Mouse (Mus musculus) CH12.LX (cell line): Measurements from ENCODE around the gene Farp1. TPM values are rescaled to one million over a fixed set of nuclear protein-coding genes. Genes with fewer than 3 reads are reported as not detected.

Experiments
- DNase-seq: peaks from one replicate; pipeline ENCODE4 v3.0.0-alpha.2; 2013; ENCODE audit errors: extremely low read depth
- H3K27ac ChIP-seq: 2 replicates; pipeline ENCODE4 v1.5.1; 2012; ENCODE audit warnings: low read depth, mild to moderate bottlenecking, control low read depth, moderate library complexity; ENCODE audit not compliant: insufficient read depth
- H3K27me3 ChIP-seq: replicated peaks from 2 replicates; pipeline ENCODE3; 2012; ENCODE audit warnings: inconsistent platforms
- H3K36me3 ChIP-seq, 2 experiments: replicated peaks in 1 of 2; 2 replicates each; pipeline versions ENCODE3 to v1.6.1; 2012; ENCODE audit warnings: inconsistent platforms in 1 of 2, low read length in 1 of 2, mild to moderate bottlenecking in 1 of 2, mixed read lengths in 1 of 2, moderate library complexity in 1 of 2; ENCODE audit not compliant: control insufficient read depth in 1 of 2, insufficient read depth in 1 of 2
- H3K4me1 ChIP-seq, 2 experiments: 2 replicates each; pipeline ENCODE4 v1.6.1; 2012; ENCODE audit warnings: inconsistent platforms in 1 of 2, moderate library complexity in 1 of 2; ENCODE audit not compliant: insufficient read depth in 2 of 2, control insufficient read depth in 1 of 2
- H3K4me2 ChIP-seq: 2 replicates; pipeline ENCODE4 v1.6.1; 2012; ENCODE audit warnings: low read depth, mild to moderate bottlenecking, control low read depth; ENCODE audit not compliant: poor library complexity, insufficient read depth, severe bottlenecking
- H3K4me3 ChIP-seq, 3 experiments: fragments of 150-350 bp in 1 of 3; sonication (generic) in 1 of 3; replicated peaks in 1 of 3; 2 replicates each; pipeline versions ENCODE3 to v1.5.1; 2011 to 2012; ENCODE audit warnings: low read depth in 2 of 3, low read length in 2 of 3, mild to moderate bottlenecking in 2 of 3, moderate library complexity in 2 of 3, control low read depth in 1 of 3, improper control_type of control experiment in 1 of 3, inconsistent platforms in 1 of 3, mixed read lengths in 1 of 3; ENCODE audit not compliant: poor library complexity in 1 of 3
- H3K79me2 ChIP-seq: replicated peaks from 2 replicates; pipeline ENCODE4 v1.6.1; 2012; ENCODE audit warnings: mild to moderate bottlenecking, moderate library complexity; ENCODE audit not compliant: control insufficient read depth, poor library complexity, insufficient read depth, severe bottlenecking; ENCODE audit errors: extremely low read depth
- H3K9ac ChIP-seq: 2 replicates; pipeline ENCODE4 v1.6.1; 2012; ENCODE audit warnings: low read depth, mild to moderate bottlenecking, control low read depth, moderate library complexity; ENCODE audit not compliant: insufficient read depth
- H3K9me3 ChIP-seq: replicated peaks from 2 replicates; pipeline ENCODE3; 2012; ENCODE audit warnings: low read length, inconsistent platforms, mixed read lengths
- CTCF ChIP-seq, 2 experiments: IDR thresholded peaks in 1 of 2; conservative IDR thresholded peaks in 1 of 2; 2 replicates each; pipeline ENCODE4 v1.5.1; 2011 to 2012; ENCODE audit warnings: low read depth in 2 of 2, low read length in 2 of 2, improper control_type of control experiment in 1 of 2, inconsistent platforms in 1 of 2, mild to moderate bottlenecking in 1 of 2, moderate library complexity in 1 of 2
- ELF1 ChIP-seq: IDR thresholded peaks from 2 replicates; pipeline ENCODE4 v1.6.1; 2014; ENCODE audit warnings: low read depth, mild to moderate bottlenecking, inconsistent platforms, low read length, improper control_type of control experiment
- ETS1 ChIP-seq: conservative IDR thresholded peaks from 2 replicates; pipeline ENCODE4 v1.6.1; 2012; ENCODE audit warnings: low read depth, mild to moderate bottlenecking, inconsistent platforms, low read length, improper control_type of control experiment, moderate library complexity
- JUN ChIP-seq: IDR thresholded peaks from 2 replicates; pipeline ENCODE4 v1.6.1; 2011; ENCODE audit warnings: low read depth, mild to moderate bottlenecking, low read length, improper control_type of control experiment, moderate library complexity; ENCODE audit not compliant: insufficient read depth
- JUND ChIP-seq: conservative IDR thresholded peaks from 2 replicates; pipeline ENCODE4 v1.6.1; 2011; ENCODE audit warnings: low read depth, low read length, improper control_type of control experiment
- MAZ ChIP-seq: IDR thresholded peaks from 2 replicates; pipeline ENCODE4 v1.6.1; 2012; ENCODE audit warnings: low read depth, mild to moderate bottlenecking, inconsistent platforms, low read length, improper control_type of control experiment, moderate library complexity
- MXI1 ChIP-seq: IDR thresholded peaks from 2 replicates; pipeline ENCODE4 v1.6.1; 2011; ENCODE audit warnings: mild to moderate bottlenecking, low read depth, low read length, improper control_type of control experiment
- MYC ChIP-seq: IDR thresholded peaks from 2 replicates; pipeline ENCODE4 v1.6.1; 2011; ENCODE audit warnings: low read depth, mild to moderate bottlenecking, improper control_type of control experiment, low read length
- NELFE ChIP-seq: IDR thresholded peaks from 2 replicates; pipeline ENCODE4 v1.6.1; 2011; ENCODE audit warnings: low read depth, low read length, improper control_type of control experiment
- NRF1 ChIP-seq: IDR thresholded peaks from 2 replicates; pipeline ENCODE4 v1.6.1; 2014; ENCODE audit warnings: low read depth, mild to moderate bottlenecking, inconsistent platforms, low read length, improper control_type of control experiment, moderate library complexity
- RAD21 ChIP-seq: IDR thresholded peaks from 2 replicates; pipeline ENCODE4 v1.6.1; 2011; ENCODE audit warnings: low read depth, mild to moderate bottlenecking, low read length, improper control_type of control experiment, moderate library complexity
- RCOR1 ChIP-seq: conservative IDR thresholded peaks from 2 replicates; pipeline ENCODE4 v1.6.1; 2012; ENCODE audit warnings: low read depth, mild to moderate bottlenecking, inconsistent platforms, low read length, improper control_type of control experiment
- SIN3A ChIP-seq: IDR thresholded peaks from 2 replicates; pipeline ENCODE4 v1.6.1; 2012; ENCODE audit warnings: low read length, improper control_type of control experiment, inconsistent platforms
- SMC3 ChIP-seq: IDR thresholded peaks from 2 replicates; pipeline ENCODE4 v1.6.1; 2011; ENCODE audit warnings: low read depth, low read length, improper control_type of control experiment
- TCF12 ChIP-seq: IDR thresholded peaks from 2 replicates; pipeline ENCODE4 v1.6.1; 2014; ENCODE audit warnings: low read depth, mild to moderate bottlenecking, inconsistent platforms, low read length, improper control_type of control experiment
- UBTF ChIP-seq: IDR thresholded peaks from 2 replicates; pipeline ENCODE4 v1.6.1; 2012; ENCODE audit warnings: low read depth, mild to moderate bottlenecking, inconsistent platforms, low read length, improper control_type of control experiment, moderate library complexity
- USF2 ChIP-seq: conservative IDR thresholded peaks from 2 replicates; pipeline ENCODE4 v1.6.1; 2011; ENCODE audit warnings: low read depth, low read length, improper control_type of control experiment
- ZKSCAN1 ChIP-seq: IDR thresholded peaks from 2 replicates; pipeline ENCODE4 v1.6.1; 2012; ENCODE audit warnings: low read depth, inconsistent platforms, low read length, improper control_type of control experiment, borderline replicate concordance
- ZMIZ1 ChIP-seq: IDR thresholded peaks from 2 replicates; pipeline ENCODE4 v1.6.1; 2012; ENCODE audit warnings: low read depth, mild to moderate bottlenecking, inconsistent platforms, low read length, improper control_type of control experiment
- ZNF384 ChIP-seq: IDR thresholded peaks from 2 replicates; pipeline ENCODE4 v1.6.1; 2012; ENCODE audit warnings: low read depth, low read length, improper control_type of control experiment, inconsistent platforms
- dilution Hi-C: fragments of 300-500 bp; cut with MboI; formaldehyde crosslinking; loops from 2 replicates; pipeline ENCODE4 v1.14.3; 2020; ENCODE audit warnings: low sequenced_read_pairs; ENCODE audit not compliant: extremely low pct_unique_long_range_greater_than_20kb, extremely low pct_ligation_motif_present
- in situ Hi-C: fragments of 300-500 bp; cut with MboI; formaldehyde crosslinking; loops from 3 replicates; pipeline ENCODE4 v1.14.3; 2019; ENCODE audit warnings: low sequenced_read_pairs, low pct_ligation_motif_present, low pct_unique_long_range_greater_than_20kb, mixed read lengths
- polyA plus RNA-seq: library from polyadenylated mRNA; unstranded; fragments of >175 nt; gene quantifications from 2 replicates; pipeline ENCODE4 v1.2.1, GENCODE M21; 2012; ENCODE audit warnings: low read depth; ENCODE audit not compliant: insufficient read length
- total RNA-seq, 2 experiments: library from RNA; depleted of rRNA; stranded (reverse); fragments of 300-350 nt in 1 of 2; fragments of >200 nt in 1 of 2; gene quantifications; 2 replicates each; pipeline ENCODE4 v1.2.3; 2012 to 2014

The Farp1 gene
- 2.5 TPM in 2 replicates for total RNA-seq (2012; rRNA removed)
- total RNA-seq (2014; rRNA removed), result 2.4 and 2.7 TPM in 2 replicates
- polyA plus RNA-seq, result 9.5 and 10.3 TPM in 2 replicates

- peak within 1 kb of the TSS; percentile 79 for H3K4me2 ChIP-seq
- peak within 1 kb of the TSS; percentile 37; the same call in 1 of the 2 replicates for H3K9ac ChIP-seq
- no peaks in the 10 kb centered on the region for H3K36me3 ChIP-seq
- H3K4me3 ChIP-seq, result peak within 1 kb of the TSS; percentile 58 to 83 (median 75)
- no peaks in the 10 kb centered on the region for H3K79me2 ChIP-seq
- dilution Hi-C loops (no loop called here), in situ Hi-C loops (loop anchor here (10.0 kb wide), 1 partner anchor 190 kb away; no protein-coding TSS in a partner anchor)
- no peak for TF ChIP-seq JUN
- no peak for TF ChIP-seq MYC
- no peak for TF ChIP-seq RCOR1
- no peak for TF ChIP-seq JUND
- no peak; the same call in 1 of the 2 replicates for TF ChIP-seq NELFE
- TF ChIP-seq MXI1, result no peak
- TF ChIP-seq ELF1, result 0 out of 2 replicates have a peak, but pooled peaks have one; percentile 11
- TF ChIP-seq ZMIZ1, result no peak
- 0 out of 2 replicates have a peak, but pooled peaks have one; percentile 16 for TF ChIP-seq MAZ
- TF ChIP-seq ETS1, result no peak
- no peak for TF ChIP-seq ZKSCAN1
- no peak for TF ChIP-seq USF2
- peak; percentile 62 for TF ChIP-seq RAD21
- TF ChIP-seq SMC3, result peak; percentile 54
- peak in 1 of 2 experiments; percentile 79; a peak in 2 of 4 replicates for TF ChIP-seq CTCF (conservative IDR thresholded peaks at IDR 0.05 in 1 of 2, IDR thresholded peaks at IDR 0.05 in 1 of 2; ENCODE audit: low read depth in 2 of 2, low read length in 2 of 2)
- no peak for TF ChIP-seq ZNF384
- no peak for TF ChIP-seq SIN3A
- TF ChIP-seq UBTF, result no peak
- 0 out of 2 replicates have a peak, but pooled peaks have one; percentile 33 for TF ChIP-seq NRF1
- no peak for TF ChIP-seq TCF12
- H3K9me3 ChIP-seq, result no peaks in the 10 kb centered on the region
- H3K4me1 ChIP-seq, result peaks cover 0 to 37% of the 10 kb centered on the region in 2 experiments; a peak in 2 of 4 replicates
- no peak within 1 kb of the TSS for H3K27ac ChIP-seq
- no peaks in the 10 kb centered on the region for H3K27me3 ChIP-seq
- DNase-seq, result peak; percentile 60
Observed at GRCm38 (mm10) chr14:121034973-121035662, at the start of gene Farp1. TSS of gene Farp1 (plus strand) at chr14:121035200.
